Mouse (Mus musculus) adrenal gland, adult 18-20 months (tissue): Measurements from ENCODE around the gene Polr1b. TPM values are rescaled to one million over a fixed set of nuclear protein-coding genes. Genes with fewer than 3 reads are reported as not detected.
A peak's percentile ranks its signal among the peaks of the same experiment; 100 is the strongest.

Experiments used
- DNase-seq, 2 experiments: peaks; one replicate each; pipeline ENCODE4 v3.0.0; 2021 to 2022; ENCODE audit warnings: low spot score in 2 of 2
- total RNA-seq, 2 experiments: library from RNA; stranded (reverse); gene quantifications; 1 replicate in 1 of 2; 2 replicates in 1 of 2; pipeline ENCODE4 v1.2.3; 2021

The Polr1b gene
- total RNA-seq, 2 experiments from 2014 or later = 18.3 to 19.0 TPM

DNA sequence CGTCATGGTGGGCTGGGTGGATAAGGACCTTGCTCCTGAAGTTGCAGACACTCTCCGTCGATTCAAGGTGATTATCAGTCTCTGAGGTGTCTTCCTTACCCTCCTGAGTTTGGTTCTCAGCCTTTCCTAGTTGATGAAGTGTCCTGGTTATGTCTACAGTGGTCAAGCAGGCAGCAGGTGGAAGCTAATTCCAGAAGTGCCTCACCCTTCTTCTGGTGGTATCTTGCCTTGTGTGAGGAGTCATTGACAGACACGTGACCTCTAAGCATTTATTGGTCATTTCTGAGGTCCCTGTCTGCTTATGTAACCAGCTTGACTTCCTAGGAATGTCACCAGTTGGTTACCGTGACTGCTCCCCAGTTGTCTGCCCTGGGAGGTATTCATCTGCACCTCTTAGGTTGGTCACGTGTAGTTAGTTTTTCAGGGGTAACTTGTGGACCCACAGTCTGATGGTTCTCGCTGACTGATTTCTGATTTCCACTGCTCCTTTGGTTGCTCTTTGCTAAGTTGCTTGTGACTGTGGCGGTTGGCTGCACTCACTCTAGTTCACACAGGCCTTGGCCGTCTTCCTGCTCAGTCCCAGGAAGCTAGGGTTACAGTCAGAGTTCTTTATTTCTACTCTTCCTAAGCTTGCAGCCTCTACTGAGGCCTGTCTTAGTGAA, 15.0 kb downstream of the Polr1b start:
- DNase-seq = no peak

DNA sequence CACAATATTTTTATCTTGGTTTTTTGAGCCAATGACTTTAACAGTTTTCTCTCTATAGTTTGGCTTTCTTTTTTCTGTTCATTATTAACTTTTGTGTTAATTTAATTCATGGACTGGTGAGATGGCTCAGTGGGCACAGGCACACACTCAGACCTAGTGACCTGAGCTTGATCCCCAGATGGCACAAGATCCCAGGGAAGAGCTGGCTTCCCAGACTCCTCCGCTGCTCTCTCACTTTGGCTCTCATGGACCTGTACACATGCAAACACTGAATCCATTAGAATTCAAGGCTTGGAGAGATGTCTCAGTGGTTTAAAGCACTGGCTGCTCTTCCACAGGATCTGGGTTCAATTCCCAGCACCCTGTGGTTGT, 15.6 kb downstream of the Polr1b start:
- no peak for DNase-seq

DNA sequence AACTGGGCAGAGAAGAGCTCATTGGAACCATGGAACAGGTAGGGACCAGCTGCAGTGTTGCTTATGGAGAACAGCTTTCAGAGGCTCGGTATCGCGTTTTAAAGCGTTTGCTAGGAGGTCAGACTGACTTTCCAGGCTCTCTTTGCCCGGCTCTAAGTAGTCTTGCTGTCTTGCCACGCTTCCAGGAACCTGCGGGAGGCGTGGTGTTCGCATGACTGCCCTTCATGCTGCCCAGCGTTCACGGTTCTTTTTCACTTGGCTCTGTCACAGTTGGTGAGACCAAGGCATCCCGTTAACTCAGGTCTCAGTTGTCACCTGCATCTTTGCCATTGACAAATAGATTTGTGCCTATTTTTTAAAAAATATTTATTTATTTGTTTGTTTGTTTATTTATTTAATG, 17.3 kb downstream of the Polr1b start:
- DNase-seq = no peak

- no peak for DNase-seq
Observed at GRCm38 (mm10) chr2:129121986-129122385, 21.2 kb downstream of the Polr1b start.

DNA sequence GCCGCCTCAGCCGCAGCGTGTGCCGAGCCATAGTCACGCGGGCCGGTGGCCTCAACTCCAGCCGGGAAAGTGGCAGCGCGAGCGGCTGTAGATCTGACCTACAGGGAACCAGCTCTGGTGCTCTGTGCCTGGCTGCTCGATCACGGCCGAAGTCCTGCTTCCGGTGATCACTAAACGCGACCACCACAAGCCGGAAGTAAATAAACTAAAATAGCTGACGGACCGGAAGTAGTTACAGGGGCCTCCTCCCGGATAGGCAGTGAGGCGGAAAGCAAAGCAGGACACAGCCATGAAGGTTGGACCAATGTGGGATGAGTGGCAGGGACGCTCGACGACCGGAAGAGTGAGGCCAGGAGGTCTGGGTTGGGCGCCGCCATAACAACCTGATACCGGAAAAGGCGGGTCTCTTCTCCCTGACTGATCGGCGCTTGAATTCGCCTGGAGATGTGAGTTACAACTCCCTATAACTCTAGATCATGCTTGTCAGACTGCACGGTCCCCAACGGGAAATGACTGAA, 28.7 kb downstream of the Polr1b start, which contains the start of gene Chchd5:
Chchd5 (plus strand) TSS at position 289 of the 518 bp plus-strand sequence.
- peak; percentile 73 to 76 for DNase-seq

GRCm38 (mm10) chr2:129129987-129130545, 29.3 kb downstream of the Polr1b start:
- DNase-seq = peak; percentile 27 to 30

- DNase-seq = no peak
Observed at GRCm38 (mm10) chr2:129130776-129131175, 30.0 kb downstream of the Polr1b start.

- DNase-seq = no peak
Observed at GRCm38 (mm10) chr2:129132231-129132630, 31.4 kb downstream of the Polr1b start.

GRCm38 (mm10) chr2:129133006-129133805, 32.4 kb downstream of the Polr1b start:
- peak; percentile 43 to 68 for DNase-seq

DNA sequence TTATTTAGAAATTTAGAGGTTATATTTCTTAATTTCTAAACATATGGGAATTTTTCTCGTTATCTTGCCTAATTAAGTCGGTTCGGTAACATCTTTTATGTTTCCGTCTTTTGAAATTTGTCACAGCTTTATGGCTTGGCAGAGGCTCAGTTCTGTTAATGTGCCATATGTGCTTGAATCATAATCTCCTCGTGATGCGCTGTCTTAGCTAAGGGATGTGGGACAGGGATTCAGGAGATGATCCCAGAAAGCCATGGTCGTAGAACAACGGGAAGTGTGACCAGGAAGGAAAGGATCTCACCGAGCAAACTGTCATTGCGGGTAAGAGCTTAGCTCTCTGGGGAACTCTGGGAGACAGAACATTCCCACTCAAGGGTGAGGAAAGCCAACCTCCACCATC, 39.1 kb downstream of the Polr1b start:
- no peak for DNase-seq

- DNase-seq = no peak
Observed at GRCm38 (mm10) chr2:129148836-129149235, 48.0 kb downstream of the Polr1b start.

DNA sequence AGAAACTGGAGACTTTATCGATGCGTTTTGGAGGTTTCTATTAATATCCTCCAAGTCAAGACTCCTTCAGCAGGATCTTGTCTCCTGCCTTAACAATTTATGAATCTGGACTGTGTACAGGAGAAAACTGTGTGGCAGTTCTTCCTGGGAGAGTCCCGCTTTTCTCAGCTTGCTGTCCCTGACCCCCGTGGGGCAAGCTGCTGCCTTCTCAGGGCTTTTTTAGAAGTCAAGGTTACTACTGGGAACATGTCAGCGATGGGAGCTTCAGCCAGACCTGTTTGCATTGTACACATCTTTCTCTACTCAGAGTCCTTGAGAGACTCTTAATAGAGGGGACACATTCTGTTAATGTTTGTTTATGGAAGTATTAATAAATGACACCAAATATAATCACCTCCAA, 49.6 kb downstream of the Polr1b start:
- no peak for DNase-seq

DNA sequence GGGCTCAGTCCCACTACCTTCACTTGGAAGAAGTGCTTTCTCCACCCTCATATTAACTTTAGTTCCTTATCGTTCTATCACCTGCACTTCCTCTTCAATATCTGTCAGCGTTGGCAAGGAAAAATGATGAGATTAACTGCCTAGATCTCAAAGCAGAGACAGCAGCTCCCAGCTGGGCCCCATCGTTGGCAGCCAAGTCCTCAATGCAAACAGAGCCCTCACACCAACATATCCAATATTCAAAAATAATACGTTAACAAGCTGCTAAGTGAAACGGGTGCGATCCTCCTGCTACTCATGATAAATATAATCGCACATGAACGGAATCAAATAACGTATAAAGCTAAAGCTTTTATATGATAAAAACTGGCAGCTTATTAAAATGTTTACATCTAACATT, 50.3 kb downstream of the Polr1b start:
- DNase-seq = no peak

- DNase-seq = no peak
Observed at GRCm38 (mm10) chr2:129152751-129153150, 52.0 kb downstream of the Polr1b start.

DNA sequence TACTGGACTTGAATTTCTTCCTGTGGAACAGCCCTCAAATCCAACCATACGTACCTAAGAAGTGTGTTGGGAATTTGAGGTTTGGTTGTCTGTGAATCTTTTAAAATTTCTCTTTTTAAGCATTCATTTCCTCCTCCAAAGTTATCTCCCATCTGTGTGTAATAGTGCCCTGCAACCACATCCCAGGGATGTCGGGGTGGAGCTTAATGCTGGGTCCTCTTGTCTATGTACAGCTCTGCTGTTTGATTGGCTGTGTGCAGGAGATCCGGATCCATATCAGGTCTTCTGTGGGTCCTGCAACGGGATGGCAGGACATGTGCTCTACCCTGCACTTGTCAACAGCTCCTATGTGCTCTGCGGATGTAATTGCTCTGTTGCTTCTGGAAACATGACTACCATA, 64.0 kb downstream of the Polr1b start:
- no peak for DNase-seq

DNA sequence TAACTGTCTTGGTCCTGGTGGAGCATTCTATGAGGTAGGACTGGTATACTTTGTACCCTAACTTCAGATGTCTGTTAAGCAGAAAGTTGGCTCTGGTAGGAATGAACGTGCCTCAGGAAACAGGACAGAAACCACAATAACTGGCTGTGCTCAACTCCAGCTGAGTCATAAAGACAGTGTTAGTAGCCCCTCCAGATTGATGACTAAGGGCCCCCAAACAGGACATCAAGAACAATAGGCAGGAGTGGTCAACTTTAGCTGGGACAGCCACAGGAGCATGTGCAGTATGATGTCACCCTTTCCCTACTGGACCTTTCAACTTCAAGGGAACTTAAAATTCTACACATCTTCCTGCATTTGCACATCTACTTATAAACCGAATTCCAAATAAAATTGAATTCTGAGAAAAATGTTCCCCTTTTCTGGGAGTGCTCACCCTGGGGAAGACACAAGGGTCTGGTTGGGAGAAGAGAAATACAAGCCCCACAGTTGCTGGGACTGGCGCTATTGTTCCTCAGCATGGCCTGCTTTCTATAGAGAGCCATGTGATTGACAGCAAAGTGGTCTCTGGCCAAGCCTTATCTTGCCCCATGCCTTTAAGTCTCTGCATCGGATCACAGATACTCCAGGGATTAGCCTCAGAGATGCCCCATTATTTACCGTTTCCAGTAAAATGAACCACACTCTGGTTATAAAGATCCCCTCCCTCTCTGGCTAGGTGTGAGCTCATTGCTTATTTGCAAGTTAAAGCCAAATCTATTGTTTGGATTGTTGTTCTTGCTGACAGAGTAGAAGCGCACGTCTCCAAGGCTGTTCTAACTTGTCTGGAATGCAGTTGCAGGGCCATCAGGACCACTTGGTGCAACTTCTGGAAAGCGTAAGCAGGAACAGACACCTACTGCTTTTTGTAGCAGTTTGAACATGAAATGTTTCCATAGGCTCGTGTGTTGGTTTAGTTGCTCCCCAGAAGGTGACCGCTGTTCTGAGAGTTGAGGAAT, 66.0 kb downstream of the Polr1b start:
- DNase-seq = no peak

DNA sequence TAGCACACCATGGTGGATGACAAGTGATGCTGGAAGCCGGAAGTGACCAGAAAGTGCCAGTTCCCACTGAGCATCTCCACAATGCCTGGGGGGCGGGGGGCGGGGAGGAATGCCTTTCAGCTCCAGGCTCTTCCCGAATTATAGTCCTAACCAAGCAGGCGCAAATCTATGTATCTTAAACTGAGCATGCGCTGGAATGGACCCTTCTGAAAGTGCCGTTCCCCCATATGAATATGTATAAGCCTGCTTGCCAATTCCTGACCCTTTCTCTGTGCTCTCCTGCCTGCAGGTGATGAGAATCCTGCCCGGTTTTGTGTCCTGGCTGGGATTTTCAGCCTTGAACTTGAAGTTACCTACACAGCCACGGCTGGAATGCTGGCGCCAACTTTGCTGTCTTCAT, 72.6 kb downstream of the Polr1b start:
- no peak for DNase-seq

DNA sequence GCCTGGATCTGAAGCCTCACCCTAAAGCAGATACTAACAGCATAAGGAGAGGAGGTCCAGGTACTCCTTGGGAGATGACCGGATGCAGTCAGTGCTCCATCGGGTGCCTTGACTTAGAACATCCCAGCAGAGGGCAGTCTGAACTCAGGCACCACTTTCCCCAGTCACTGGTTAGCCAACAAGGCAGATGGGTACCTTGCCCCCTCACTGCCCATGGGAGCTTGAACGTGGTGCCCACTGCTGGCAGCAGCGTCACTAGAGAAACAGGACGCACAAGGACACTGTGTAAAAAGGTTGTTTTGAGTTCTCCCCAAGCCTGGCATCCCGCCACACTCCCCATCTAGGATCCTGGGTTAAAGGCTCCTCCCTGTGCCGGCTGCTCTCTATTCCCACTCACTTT, 73.7 kb downstream of the Polr1b start:
- peak; percentile 29 to 43 for DNase-seq

- no peak for DNase-seq
Observed at GRCm38 (mm10) chr2:129175636-129176035, 74.8 kb downstream of the Polr1b start.
